Comparison of ENCODE assay signal across 23 mouse cellular contexts in genomic region chr4:27418517-27418916, GRCm38 (mm10).
DNase-seq lines count a peak whose midpoint lies in the region; ATAC-seq and TF ChIP-seq lines count a peak whose summit lies in the region.
"Had no signal": no experiment of that assay in that cellular context is flagged by ENCODE, and none has a peak within 500 bp of the region (broad histone marks: within the 10 kb centered on the region; RNA-seq: fewer than 3 reads in every experiment).

No protein-coding gene starts in this region.

- H3K4me3 ChIP-seq in forebrain, embryonic 13.5 days: no peak overlapping the region
- no peak overlapping the region for H3K4me3 ChIP-seq in forebrain, embryonic 11.5 days (ENCODE audit: low read depth, low read length)
- H3K4me3 ChIP-seq in left cerebral cortex, adult 2 months: no peak overlapping the region
- H3K4me3 ChIP-seq in forebrain, embryonic 16.5 days (replicated peaks; ENCODE audit: low read length): no peak overlapping the region
- H3K4me3 ChIP-seq: hindbrain, embryonic 15.5 days; limb, embryonic 15.5 days; midbrain, embryonic 12.5 days; neural tube, embryonic 12.5 days had no signal

- no peaks in the 10 kb centered on the region for H3K9me3 ChIP-seq in forebrain, embryonic 13.5 days (replicated peaks)
- H3K9me3 ChIP-seq in forebrain, embryonic 11.5 days (ENCODE audit: control insufficient read depth, low read length): no peaks in the 10 kb centered on the region
- no peaks in the 10 kb centered on the region for H3K9me3 ChIP-seq in forebrain, embryonic 16.5 days (ENCODE audit: control insufficient read depth, low read length)
- H3K9me3 ChIP-seq: hindbrain, embryonic 15.5 days; limb, embryonic 15.5 days; midbrain, embryonic 12.5 days; neural tube, embryonic 12.5 days had no signal

- TF ChIP-seq CTCF in left cerebral cortex, adult 2 months (IDR thresholded peaks at IDR 0.05): no peak

- no peaks in the 10 kb centered on the region for H3K27me3 ChIP-seq in forebrain, embryonic 13.5 days
- no peaks in the 10 kb centered on the region for H3K27me3 ChIP-seq in forebrain, embryonic 11.5 days (ENCODE audit: control insufficient read depth, insufficient read depth, low read length)
- H3K27me3 ChIP-seq in forebrain, embryonic 16.5 days (replicated peaks; ENCODE audit: control insufficient read depth, insufficient read depth, low read length): no peaks in the 10 kb centered on the region
- H3K27me3 ChIP-seq: hindbrain, embryonic 15.5 days; limb, embryonic 15.5 days; midbrain, embryonic 12.5 days; neural tube, embryonic 12.5 days had no signal

- H3K4me1 ChIP-seq in forebrain, embryonic 13.5 days: no peaks in the 10 kb centered on the region
- no peaks in the 10 kb centered on the region for H3K4me1 ChIP-seq in forebrain, embryonic 11.5 days (replicated peaks; ENCODE audit: control insufficient read depth, insufficient read depth, low read length)
- no peaks in the 10 kb centered on the region for H3K4me1 ChIP-seq in forebrain, embryonic 16.5 days (replicated peaks; ENCODE audit: control insufficient read depth, insufficient read depth, low read length)
- H3K4me1 ChIP-seq: hindbrain, embryonic 15.5 days; limb, embryonic 15.5 days; midbrain, embryonic 12.5 days; neural tube, embryonic 12.5 days had no signal

- H3K9ac ChIP-seq in forebrain, embryonic 13.5 days: no peak overlapping the region
- H3K9ac ChIP-seq in forebrain, embryonic 11.5 days (ENCODE audit: low read length): no peak overlapping the region
- H3K9ac ChIP-seq in forebrain, embryonic 16.5 days (replicated peaks; ENCODE audit: low read depth, low read length): no peak overlapping the region
- H3K9ac ChIP-seq: hindbrain, embryonic 15.5 days; limb, embryonic 15.5 days; liver, embryonic 14.5 days; lung, embryonic 14.5 days; midbrain, embryonic 12.5 days; neural tube, embryonic 12.5 days had no signal

- DNase-seq in forebrain, embryonic 11.5 days (ENCODE audit: low spot score): no peak
- peak; percentile 70 for DNase-seq in left cerebral cortex, postnatal 4 days
- DNase-seq in left cerebral cortex, adult 2 months (ENCODE audit: extremely low spot score in 1 of 2, low spot score in 2 of 2): no peak
- peak; percentile 91 for DNase-seq in cerebellum, adult 9-10 months
- no peak for DNase-seq in adrenal gland, postnatal 25 days
- DNase-seq in adrenal gland, postnatal 14 days: no peak
- DNase-seq: adrenal gland, adult 8-10 months; gastrocnemius, postnatal 10 days; heart, adult 11 months; kidney, postnatal 4 days; lung, embryonic 14.5 days; right cerebral cortex, postnatal 14 days; spleen, adult 18-20 months had no signal

- intact Hi-C loops in left cerebral cortex, postnatal 4 days (cut with DNase I): no loop called here
- intact Hi-C loops in left cerebral cortex, adult 2 months (cut with DNase I): no loop called here

- 88% methylated on average over 2 of the region's 2 CpGs for WGBS in forebrain, embryonic 13.5 days
- WGBS in forebrain, embryonic 11.5 days: 86% methylated on average over 2 of the region's 2 CpGs
- 57% methylated on average over 2 of the region's 2 CpGs for WGBS in forebrain, embryonic 16.5 days

- peak; percentile 81; the same call in 1 of the 2 replicates for ATAC-seq in forebrain, embryonic 13.5 days
- no peak for ATAC-seq in forebrain, embryonic 11.5 days (replicated peaks; ENCODE audit: low FRiP score)
- peak; percentile 85 for ATAC-seq in forebrain, embryonic 16.5 days
- ATAC-seq: activated CD4-positive, CD25-positive, alpha-beta regulatory T cell, adult 4 months; intestine, postnatal 0 days had no signal

- H3K36me3 ChIP-seq in forebrain, embryonic 13.5 days (ENCODE audit: poor library complexity, severe bottlenecking): no peaks in the 10 kb centered on the region
- no peaks in the 10 kb centered on the region for H3K36me3 ChIP-seq in forebrain, embryonic 11.5 days (ENCODE audit: control insufficient read depth, insufficient read depth, low read length)
- no peaks in the 10 kb centered on the region for H3K36me3 ChIP-seq in forebrain, embryonic 16.5 days (ENCODE audit: control insufficient read depth, insufficient read depth)
- H3K36me3 ChIP-seq: hindbrain, embryonic 15.5 days; limb, embryonic 15.5 days; midbrain, embryonic 12.5 days; neural tube, embryonic 12.5 days had no signal

- H3K4me2 ChIP-seq in forebrain, embryonic 13.5 days: no peak overlapping the region
- no peak overlapping the region for H3K4me2 ChIP-seq in forebrain, embryonic 11.5 days (ENCODE audit: low read depth, low read length, severe bottlenecking)
- H3K4me2 ChIP-seq in forebrain, embryonic 16.5 days (ENCODE audit: low read length): no peak overlapping the region
- H3K4me2 ChIP-seq: heart, embryonic 11.5 days; hindbrain, embryonic 15.5 days; limb, embryonic 15.5 days; lung, embryonic 14.5 days; midbrain, embryonic 12.5 days; neural tube, embryonic 12.5 days had no signal

- H3K27ac ChIP-seq in forebrain, embryonic 13.5 days: no peak overlapping the region
- no peak overlapping the region for H3K27ac ChIP-seq in forebrain, embryonic 11.5 days (ENCODE audit: low read depth, low read length)
- no peak overlapping the region for H3K27ac ChIP-seq in left cerebral cortex, adult 2 months
- no peak overlapping the region for H3K27ac ChIP-seq in forebrain, embryonic 16.5 days (ENCODE audit: low read length)
- H3K27ac ChIP-seq: hindbrain, embryonic 15.5 days; limb, embryonic 15.5 days; liver, embryonic 14.5 days; midbrain, embryonic 12.5 days; neural tube, embryonic 12.5 days had no signal

Comparison
In these comparisons a context has a peak if more than half of its experiments do, and no peak if none do; other contexts are left out.
1. DNase-seq: peak in left cerebral cortex, postnatal 4 days (single experiment) and cerebellum, adult 9-10 months (single experiment); none in forebrain, embryonic 11.5 days (single experiment), left cerebral cortex, adult 2 months (0 of 2), adrenal gland, postnatal 25 days (single experiment) and adrenal gland, postnatal 14 days (single experiment).